Mouse (Mus musculus): ENCODE data around the gene Scn4a. TPM values are rescaled to one million over a fixed set of nuclear protein-coding genes. Genes with fewer than 3 reads are reported as not detected.

Scn4a gene
- total RNA-seq, 2 experiments from 2014 or later = 0.10 TPM; not detected in 1

GRCm38 (mm10) chr11:106314333-106314812, 38.7 kb downstream of the Scn4a start, which contains the start of gene Cd79b:
TSS of gene Cd79b (minus strand) at chr11:106314762.
- no peak for DNase-seq

DNA sequence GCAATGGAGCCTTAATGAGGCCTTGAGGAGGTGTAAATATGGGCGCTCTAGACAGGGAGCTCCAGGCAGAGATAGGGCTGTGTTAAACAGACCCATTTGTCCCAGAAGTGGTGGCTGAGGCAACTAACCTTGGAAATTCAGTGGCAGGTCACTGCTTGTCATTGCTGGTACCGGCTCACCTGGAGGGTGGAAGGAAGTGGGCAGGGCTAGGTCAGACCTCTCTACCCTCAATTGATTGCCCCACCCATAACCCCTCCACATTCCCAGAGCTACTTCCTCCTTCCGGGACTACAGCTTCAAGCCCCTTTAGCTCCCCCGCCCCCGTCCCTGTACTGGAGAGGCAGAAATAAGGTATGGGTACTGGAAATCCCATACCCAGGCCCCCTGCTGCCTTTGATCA, 39.6 kb downstream of the Scn4a start:
- no peak for DNase-seq

DNA sequence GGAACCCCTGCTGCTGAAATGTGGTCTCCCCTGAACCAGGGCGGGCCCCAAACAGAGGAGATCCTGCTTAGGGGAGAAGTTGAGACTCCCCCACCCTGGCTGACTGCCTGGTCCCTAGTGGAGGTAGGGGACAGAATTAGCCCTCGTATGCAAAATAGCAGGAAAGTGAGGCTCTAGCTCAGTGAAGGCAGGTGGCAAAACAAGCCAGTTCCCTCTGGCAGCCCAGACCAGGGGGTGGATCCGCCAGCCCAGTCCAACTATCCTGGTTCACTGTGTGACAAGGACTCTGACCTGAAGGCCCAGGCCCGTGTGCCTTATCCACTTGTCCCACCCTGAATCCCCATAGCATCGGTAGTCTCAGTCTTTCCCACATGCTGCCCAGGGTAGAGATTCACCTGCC, 43.0 kb downstream of the Scn4a start:
- DNase-seq = no peak

- DNase-seq = no peak
Measured at GRCm38 (mm10) chr11:106308162-106308561, 44.9 kb downstream of the Scn4a start.

GRCm38 (mm10) chr11:106307432-106307831, 45.7 kb downstream of the Scn4a start:
- DNase-seq = no peak

GRCm38 (mm10) chr11:106306758-106307157, 46.3 kb downstream of the Scn4a start:
- no peak for DNase-seq

- DNase-seq = no peak
Measured at GRCm38 (mm10) chr11:106306065-106306385, 47.1 kb downstream of the Scn4a start.

- DNase-seq = no peak
Measured at GRCm38 (mm10) chr11:106305348-106306064, 47.6 kb downstream of the Scn4a start.

- peak; percentile 54 to 68 for DNase-seq
Measured at GRCm38 (mm10) chr11:106302634-106303033, 50.5 kb downstream of the Scn4a start.

GRCm38 (mm10) chr11:106301765-106302164, 51.3 kb downstream of the Scn4a start, which contains the start of gene Gh:
TSS of gene Gh (minus strand) at chr11:106301865.
- DNase-seq = no peak

- DNase-seq = no peak
Measured at GRCm38 (mm10) chr11:106291861-106292260, 61.2 kb downstream of the Scn4a start.

GRCm38 (mm10) chr11:106290376-106290775, 62.7 kb downstream of the Scn4a start:
- DNase-seq = no peak

GRCm38 (mm10) chr11:106289369-106289768, 63.7 kb downstream of the Scn4a start:
- peak; percentile 90 to 91 for DNase-seq

DNA sequence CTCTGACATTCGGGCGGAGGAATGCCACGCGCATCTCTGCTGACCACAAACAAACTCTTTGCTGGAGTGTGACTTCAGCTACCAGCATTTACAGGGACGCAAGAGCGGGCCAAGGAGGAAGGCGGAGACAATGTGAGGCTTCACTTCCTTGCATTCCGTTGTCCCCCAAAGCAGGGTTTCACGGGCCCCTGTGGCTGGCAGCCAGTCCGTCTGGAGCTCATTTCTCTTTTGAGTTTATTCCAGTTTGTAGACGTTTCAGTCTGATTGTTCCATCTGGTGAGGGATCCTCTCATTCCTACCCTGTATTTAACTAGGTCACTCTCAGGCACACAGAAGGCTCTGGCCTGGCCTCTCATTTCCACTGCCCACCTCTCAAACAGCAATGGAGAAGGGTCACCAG, 66.1 kb downstream of the Scn4a start:
- DNase-seq = no peak

- no peak for DNase-seq
Measured at GRCm38 (mm10) chr11:106286206-106286605, 66.9 kb downstream of the Scn4a start.

GRCm38 (mm10) chr11:106284126-106284525, 69.0 kb downstream of the Scn4a start:
- peak; percentile 36 to 40 for DNase-seq

- no peak for DNase-seq
Measured at GRCm38 (mm10) chr11:106283371-106283770, 69.7 kb downstream of the Scn4a start.

DNA sequence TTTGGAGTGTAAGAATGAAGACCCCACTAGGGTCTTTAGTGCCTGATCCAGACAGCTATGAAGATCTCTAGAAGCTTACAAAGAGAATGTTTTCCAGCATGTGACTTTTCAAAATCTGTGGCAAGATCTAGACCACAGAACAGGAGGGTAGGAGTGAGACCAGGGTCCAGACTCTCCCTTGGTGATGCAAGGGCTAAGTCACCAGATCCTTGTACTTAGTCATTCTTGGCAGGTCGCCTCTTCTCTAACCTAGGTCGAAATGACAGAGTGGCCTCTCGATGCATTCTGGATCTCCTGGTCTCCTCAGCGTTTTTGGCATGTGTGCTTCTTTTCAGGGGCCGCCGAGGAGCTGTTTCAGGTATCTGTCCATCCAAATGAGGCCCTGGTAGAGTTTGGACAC, 70.6 kb downstream of the Scn4a start:
- no peak for DNase-seq

DNA sequence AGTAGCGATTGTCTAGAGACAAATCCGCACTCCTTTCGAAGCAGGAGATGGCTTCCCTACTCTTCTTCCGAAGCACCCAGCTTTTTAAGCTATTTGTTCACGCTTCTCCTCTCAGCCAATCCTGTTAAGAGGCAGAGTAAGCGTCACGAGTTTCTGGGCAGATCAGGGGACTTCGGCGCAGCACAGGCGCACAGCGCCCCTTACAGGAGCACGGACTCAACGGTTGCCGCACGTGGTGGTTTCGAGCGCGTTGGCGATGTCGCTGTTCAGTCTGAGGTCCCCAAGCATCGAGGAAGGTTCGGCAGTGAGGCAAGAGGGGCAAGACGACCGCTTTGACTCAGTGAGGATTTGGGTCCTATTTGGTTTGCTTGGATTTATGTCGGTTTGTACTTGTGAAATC, 76.6 kb downstream of the Scn4a start, which contains the start of gene Tcam1:
Gene Tcam1, plus strand, starts transcription at position 219 of the 400 bp plus-strand sequence.
- peak; percentile 92 to 95 for DNase-seq

DNA sequence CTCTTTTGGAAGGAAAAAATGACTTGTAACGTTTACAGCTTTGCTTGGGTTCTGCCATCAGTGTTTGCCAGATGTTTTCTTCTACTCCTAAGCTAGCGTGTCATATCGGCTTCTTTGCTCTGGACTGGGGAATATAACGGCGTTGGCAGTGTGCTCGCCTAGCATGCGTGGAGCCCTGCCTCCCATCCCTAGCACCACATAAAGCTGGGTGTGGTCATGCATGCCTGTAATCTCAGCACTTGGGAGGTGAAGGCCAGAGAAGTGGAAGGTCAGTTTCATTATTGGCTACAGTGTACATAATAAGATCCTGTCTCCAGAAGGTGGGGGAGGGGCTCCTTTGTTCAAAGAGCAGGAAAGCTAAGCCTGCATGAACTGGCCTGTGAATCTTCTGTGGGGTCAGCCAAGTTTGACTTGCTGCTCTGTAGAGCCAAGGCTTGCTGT, 78.1 kb downstream of the Scn4a start:
- no peak for DNase-seq

DNA sequence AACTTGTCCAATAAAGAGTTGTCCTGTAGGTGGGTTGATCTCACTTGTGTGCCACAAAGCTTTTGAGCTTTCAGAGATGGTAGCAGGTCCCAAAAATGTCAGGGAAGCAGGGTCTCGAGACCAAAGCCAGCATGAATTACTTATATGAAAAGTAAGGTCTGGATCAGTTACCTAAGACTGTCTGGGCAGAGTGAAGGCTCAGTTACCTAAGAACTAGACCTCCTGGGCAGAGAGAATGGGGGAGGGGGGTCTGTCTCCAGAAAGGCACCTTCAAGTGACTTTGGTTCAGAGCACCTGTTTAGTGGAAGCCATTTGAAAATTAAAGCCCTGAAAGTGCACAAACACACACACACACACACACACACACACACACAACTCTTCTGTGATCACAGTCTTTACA, 78.7 kb downstream of the Scn4a start:
- DNase-seq = no peak

GRCm38 (mm10) chr11:106273811-106274210, 79.3 kb downstream of the Scn4a start:
- DNase-seq = no peak

GRCm38 (mm10) chr11:106273311-106273684, 79.8 kb downstream of the Scn4a start:
- no peak for DNase-seq

All from adrenal gland, postnatal 36 days (tissue).